Mouse (Mus musculus) splenic B cell, adult 2 months (primary cell): ENCODE measurements around the gene Filip1l.

Experiments
- DNase-seq: peaks from one replicate; pipeline ENCODE4 v3.0.0-alpha.2; 2011; ENCODE audit warnings: low read depth, low spot score
- H3K27me3 ChIP-seq: 2 replicates; pipeline ENCODE4 v1.6.1; 2012; ENCODE audit warnings: mild to moderate bottlenecking, low read length, moderate library complexity, mixed read lengths; ENCODE audit not compliant: control insufficient read depth, poor library complexity, insufficient read depth, severe bottlenecking
- H3K36me3 ChIP-seq: 2 replicates; pipeline ENCODE4 v1.6.1; 2012; ENCODE audit warnings: mild to moderate bottlenecking, low read length, moderate library complexity, mixed read lengths; ENCODE audit not compliant: control insufficient read depth, poor library complexity, insufficient read depth, severe bottlenecking

Gene Filip1l

DNA sequence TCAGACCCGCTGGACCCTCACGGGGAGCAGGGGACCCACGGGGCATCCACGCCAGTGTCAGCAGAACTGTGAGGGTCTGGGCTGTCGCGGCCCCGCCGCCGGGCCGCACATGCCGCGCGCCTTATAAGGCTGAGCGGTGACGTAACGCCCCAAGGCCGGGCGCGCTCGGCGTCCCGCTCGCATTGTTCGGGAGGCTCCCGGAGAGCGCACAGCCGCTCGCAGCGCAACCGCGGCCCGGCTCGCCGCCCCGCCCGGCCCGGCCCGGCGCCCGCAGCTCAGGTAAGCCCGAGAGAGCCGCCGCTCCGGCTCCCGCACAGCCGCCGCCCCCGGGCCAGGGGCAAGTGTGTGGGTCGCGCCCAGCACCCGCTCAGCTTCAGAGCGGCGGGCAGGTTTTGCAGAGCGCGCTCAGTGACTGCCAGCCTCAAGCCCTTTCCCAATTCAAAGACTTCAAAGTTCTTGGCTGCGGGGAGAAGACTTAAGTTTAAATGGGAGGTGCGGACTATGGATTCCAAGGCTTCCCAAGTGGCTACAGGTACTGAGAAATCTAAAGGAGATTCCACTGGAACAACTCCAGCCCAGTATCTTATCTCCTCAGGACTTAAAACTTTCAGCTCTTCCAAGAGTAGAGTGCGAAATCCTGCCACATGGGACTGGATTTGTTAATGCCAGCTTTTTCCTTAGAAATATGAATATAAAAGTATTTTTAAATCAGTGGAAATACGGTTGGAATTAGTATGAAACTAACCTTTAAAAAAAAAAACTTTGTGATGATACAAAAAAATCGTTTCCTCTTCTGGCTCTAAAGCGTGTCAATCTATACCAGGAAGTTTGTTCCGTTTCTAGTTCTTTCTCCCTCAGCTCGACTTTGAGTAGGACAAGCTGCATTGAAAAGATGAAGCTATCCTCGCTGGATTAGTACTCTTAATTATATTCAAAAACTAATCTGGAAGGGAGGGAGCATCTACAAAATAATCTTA, 196.5 kb downstream of the Filip1l start:
- H3K36me3 ChIP-seq = peaks cover 10% of the 10 kb centered on the region; the same call in 1 of the 2 replicates
- peak; percentile 73 for DNase-seq
- no peaks in the 10 kb centered on the region for H3K27me3 ChIP-seq

DNA sequence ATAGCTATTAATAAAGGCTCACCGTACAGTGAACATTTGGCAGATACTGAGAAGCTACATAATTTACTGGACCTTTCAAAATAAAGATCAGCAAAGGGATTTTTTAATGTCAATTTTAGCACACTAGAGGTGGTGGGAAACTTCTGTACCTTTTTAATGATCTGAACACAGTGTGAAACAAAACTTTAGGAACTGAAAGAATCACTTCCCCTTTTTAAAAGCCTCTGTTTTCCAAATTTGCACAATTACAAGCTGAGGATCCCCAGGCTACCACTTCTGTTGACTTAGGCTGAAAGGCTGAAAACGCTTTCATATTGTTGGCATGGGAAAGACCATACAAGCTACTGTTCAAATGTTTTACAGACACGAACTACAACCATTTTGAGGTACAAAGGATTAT, 197.2 kb downstream of the Filip1l start:
- peaks cover 11% of the 10 kb centered on the region for H3K36me3 ChIP-seq
- DNase-seq = peak; percentile 82
- no peaks in the 10 kb centered on the region for H3K27me3 ChIP-seq

DNA sequence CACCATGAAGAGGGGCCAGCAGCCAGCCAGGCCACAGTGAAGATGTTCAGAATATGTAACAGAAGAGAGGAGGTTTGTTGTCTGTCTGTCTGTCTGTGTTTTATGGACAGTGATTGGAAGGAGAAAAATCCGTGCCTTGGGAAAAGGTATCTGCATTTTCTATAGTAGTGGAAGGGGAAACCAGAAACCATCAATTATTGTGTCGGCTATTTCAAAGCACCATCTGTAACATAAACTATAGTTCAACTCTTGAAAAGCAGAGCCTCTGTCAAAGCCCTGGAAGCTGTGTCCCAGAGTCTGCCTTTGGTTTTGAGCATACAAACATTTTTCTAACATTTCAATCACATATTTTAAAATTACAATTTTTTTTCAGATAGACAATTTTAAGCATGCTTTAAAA, 197.9 kb downstream of the Filip1l start:
- no peaks in the 10 kb centered on the region for H3K27me3 ChIP-seq
- DNase-seq = no peak
- peaks cover 11% of the 10 kb centered on the region for H3K36me3 ChIP-seq

DNA sequence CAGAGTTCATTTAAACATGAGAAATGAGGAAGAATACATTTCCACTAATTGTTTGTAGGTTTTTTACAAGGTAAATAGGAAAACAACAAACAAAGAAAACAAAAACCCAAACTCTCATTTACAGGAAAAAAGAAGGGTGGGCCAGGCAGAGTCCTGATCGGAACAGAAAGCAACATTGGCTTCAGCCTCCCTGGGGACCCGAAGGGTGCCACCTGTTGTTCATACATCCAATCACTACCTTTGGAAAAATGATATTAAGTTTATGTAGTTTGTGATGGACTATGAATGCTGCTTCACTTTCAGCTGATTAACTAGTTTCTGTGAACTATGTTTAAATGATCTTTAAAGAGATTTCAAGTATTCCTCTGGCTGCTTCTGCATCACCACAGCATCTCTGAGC, 198.7 kb downstream of the Filip1l start:
- no peaks in the 10 kb centered on the region for H3K27me3 ChIP-seq
- DNase-seq = peak; percentile 32
- peaks cover 11% of the 10 kb centered on the region for H3K36me3 ChIP-seq

DNA sequence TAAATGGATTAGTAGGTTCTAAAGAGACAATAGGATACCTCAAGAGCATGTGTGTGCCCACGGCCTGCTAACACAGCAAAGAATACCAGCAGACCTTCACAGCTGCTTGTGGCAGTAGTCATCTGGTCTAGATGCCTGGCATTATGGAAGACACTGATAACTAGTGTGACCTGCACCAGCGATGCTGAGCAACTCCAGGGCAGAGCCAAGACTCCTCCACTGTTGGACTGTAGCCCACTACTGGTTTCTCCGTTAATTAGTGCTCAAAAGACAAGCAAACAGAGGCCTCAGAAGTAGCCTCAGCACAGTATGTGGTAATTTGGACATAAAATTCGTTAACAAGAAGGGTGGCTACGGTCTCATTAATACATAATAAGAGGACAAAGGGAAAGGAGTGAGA, 199.8 kb downstream of the Filip1l start:
- Histone ChIP-seq H3K27me3 (no peaks in the 10 kb centered on the region), H3K36me3 (peaks cover 11% of the 10 kb centered on the region)
- no peak for DNase-seq

DNA sequence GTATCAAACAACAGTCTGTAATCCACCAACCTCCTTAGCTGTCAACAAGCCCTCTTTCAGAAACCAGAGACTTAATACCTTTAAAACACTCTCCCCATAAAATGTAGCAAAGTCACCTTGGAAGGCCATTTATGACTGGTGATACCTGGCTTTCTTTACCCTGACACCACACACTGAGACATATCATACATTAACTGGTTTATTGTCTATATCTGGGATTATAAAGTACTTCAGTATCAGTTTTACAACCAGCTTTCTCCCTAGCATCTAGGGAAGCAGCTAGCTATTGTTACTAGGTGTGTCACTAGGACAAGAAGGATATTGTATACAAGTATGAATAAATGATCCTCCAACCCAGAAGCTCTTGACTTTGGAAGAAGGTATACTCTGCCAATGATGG, 200.3 kb downstream of the Filip1l start:
- peaks cover 12% of the 10 kb centered on the region for H3K36me3 ChIP-seq
- no peak for DNase-seq
- no peaks in the 10 kb centered on the region for H3K27me3 ChIP-seq

DNA sequence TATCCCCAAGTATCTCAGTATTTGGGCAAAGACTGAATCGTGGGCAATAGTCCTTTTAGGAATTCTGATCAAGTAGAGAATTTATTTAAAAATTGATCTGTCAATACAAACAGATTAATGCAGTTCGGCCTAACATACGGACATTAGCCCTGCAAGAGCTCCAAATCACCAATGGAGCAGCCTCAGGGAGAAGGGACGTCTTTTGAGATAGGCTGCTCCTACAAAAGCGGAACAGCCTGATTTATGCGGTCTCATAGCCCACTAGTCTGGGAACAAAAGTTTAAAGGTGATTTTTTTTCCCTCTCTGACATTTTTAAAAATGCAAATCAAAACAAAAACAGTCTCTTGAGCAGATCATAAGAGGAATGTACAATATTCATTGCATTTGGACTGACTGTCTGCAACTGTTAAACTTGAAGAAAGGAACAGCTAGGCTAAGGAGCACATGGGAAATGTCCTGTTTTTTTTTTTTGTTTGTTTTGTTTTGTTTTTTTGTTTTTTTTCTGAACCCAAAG, 202.1 kb downstream of the Filip1l start:
- H3K36me3 ChIP-seq = peaks cover 13% of the 10 kb centered on the region
- no peak for DNase-seq

DNA sequence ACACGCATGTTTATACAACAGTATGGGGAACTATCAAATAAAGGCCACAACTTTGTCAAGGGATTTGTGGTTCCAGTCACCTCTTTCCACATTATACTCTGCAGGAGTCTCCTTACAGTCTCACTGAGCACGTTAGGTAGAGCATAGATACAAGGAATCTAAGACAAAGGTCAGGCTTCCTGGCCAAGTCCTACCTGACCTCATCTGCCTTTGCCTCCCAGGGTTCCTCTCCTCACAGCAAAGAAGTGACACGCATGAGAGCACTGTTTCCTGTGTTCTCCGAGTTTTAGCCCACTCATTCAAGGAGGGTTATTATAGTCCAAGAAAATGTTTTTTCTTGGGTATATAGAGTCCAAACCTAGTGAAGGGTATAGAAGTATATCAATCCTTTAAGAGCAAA, 202.8 kb downstream of the Filip1l start:
- Histone ChIP-seq H3K36me3 (peaks cover 13% of the 10 kb centered on the region), H3K27me3 (no peaks in the 10 kb centered on the region)
- DNase-seq = no peak

More for the DNA sequence above, 202.1 kb downstream of the Filip1l start:
- no peaks in the 10 kb centered on the region for H3K27me3 ChIP-seq

DNA sequence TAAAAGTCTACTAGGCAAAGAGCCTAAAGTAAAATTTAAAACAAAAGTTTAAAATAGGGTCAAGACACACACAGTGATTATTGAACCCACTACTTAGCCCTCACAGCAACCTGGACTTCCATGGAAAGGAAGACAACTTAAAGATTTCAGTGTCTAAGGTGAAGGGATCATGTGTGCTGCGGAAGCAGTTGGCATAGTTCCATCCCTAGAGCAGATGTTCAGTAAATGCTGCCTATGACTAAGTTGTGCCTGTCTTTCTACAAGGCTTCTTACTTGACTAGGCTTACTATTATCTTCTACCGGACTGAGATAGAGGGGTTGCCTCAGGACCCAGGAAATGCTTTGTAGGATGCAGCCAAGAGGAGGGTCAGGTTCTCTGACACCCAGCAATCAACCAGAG, 203.4 kb downstream of the Filip1l start:
- no peak for DNase-seq

DNA sequence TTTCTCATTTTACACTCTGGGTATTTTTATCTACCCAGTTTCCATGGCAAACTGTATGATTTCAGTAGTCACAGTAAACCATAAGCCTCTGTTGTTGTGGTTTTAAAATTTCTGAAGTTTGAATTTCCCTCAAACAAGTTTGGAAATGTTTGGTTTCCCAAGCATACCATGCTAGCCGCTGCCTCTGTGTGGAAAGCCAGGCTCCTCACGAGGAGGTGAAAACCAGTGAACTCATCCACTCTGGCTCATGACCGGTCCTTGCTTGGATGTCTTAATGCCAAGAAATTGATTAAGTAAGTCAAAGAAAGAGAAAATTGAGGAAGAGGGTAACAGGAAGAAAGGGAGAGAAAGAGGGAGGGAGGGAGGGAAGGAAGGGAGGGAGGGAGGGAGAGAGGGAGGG, 205.4 kb downstream of the Filip1l start:
- DNase-seq = no peak
- Histone ChIP-seq H3K36me3 (peaks cover 5% of the 10 kb centered on the region), H3K27me3 (no peaks in the 10 kb centered on the region)

More for the DNA sequence above, 203.4 kb downstream of the Filip1l start:
- Histone ChIP-seq H3K36me3 (peaks cover 13% of the 10 kb centered on the region), H3K27me3 (no peaks in the 10 kb centered on the region)

DNA sequence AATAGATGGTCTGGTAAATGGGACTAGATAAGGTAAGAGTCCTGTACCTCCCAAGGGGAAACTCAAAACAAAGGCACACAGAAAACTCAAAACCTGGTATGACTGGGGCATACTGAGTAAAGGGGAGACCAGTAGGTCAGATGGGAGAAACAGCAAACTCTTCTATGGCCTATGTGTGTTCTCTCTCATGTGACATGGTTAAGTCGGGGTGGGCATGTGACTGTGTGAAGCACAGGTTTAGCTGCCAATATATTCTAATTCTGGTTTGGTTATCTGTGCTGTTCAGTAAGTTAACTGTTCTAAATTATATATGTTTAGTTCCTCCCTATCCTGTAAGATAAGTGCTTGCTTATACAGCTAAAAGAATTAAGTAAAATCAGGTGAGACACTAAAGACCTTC, 207.3 kb downstream of the Filip1l start:
- DNase-seq = no peak
- no peaks in the 10 kb centered on the region for H3K27me3 ChIP-seq
- H3K36me3 ChIP-seq = peaks cover 3% of the 10 kb centered on the region; the same call in 1 of the 2 replicates

DNA sequence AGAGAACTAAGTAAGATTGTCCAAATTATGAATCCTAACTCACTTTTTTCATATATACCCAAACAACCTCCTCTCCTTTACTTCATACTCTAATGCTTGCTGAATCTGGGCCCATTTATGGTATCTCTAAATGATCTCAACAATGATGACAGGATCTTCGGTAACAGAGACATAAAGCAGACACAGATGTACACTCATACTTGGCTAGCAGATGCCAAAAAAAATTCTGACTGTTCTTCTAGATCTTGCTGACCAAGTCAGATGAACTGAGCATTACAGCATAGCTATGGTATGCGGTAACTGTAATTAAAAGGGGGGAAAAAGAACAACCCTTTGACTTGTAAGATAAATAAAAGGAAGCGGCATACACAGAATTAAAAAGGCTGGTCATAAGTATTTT, 210.6 kb downstream of the Filip1l start:
- Histone ChIP-seq H3K36me3 (peaks cover 3% of the 10 kb centered on the region; the same call in 1 of the 2 replicates), H3K27me3 (no peaks in the 10 kb centered on the region)
- DNase-seq = no peak

DNA sequence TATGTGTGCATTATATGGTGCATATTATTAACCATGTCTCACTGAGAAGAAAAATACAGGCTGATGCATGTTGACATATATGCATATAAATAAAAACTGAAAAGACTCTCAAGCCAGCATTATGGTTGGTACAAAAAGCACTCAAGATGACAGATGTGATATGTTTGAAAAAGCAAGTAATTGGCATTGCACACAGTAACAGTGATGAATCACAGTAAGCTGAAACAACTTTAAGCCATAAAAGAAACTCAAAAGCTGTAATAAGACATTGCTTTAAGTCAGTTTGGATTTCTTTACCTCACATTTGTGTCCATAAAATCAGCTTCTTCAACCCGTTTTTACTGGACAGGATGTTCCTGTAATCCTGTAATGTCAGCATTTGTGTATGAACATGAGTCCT, 211.9 kb downstream of the Filip1l start:
- H3K27me3 ChIP-seq = no peaks in the 10 kb centered on the region
- DNase-seq = no peak
- H3K36me3 ChIP-seq = peaks cover 3% of the 10 kb centered on the region; the same call in 1 of the 2 replicates

DNA sequence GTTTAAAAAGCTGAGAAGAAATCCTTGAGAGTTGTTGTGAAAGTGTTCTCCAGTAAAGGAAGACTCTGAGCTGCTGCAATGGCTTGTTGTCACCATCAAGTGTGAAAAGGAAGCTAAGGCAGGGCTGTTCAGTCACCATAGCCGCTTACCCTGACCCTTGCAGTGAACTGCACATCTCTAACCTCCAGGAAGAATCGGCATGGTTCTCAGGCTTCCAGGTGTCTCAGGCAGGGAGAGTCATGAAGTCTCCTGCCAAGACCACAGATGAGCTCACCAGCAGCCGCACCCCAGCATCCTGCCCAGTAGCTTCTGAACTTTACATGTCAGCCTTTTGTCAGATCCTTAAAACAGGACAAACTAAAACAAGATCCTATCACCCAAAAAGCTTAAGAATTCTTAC, 213.3 kb downstream of the Filip1l start:
- Histone ChIP-seq H3K27me3 (no peaks in the 10 kb centered on the region), H3K36me3 (peaks cover 13% of the 10 kb centered on the region)
- no peak for DNase-seq

DNA sequence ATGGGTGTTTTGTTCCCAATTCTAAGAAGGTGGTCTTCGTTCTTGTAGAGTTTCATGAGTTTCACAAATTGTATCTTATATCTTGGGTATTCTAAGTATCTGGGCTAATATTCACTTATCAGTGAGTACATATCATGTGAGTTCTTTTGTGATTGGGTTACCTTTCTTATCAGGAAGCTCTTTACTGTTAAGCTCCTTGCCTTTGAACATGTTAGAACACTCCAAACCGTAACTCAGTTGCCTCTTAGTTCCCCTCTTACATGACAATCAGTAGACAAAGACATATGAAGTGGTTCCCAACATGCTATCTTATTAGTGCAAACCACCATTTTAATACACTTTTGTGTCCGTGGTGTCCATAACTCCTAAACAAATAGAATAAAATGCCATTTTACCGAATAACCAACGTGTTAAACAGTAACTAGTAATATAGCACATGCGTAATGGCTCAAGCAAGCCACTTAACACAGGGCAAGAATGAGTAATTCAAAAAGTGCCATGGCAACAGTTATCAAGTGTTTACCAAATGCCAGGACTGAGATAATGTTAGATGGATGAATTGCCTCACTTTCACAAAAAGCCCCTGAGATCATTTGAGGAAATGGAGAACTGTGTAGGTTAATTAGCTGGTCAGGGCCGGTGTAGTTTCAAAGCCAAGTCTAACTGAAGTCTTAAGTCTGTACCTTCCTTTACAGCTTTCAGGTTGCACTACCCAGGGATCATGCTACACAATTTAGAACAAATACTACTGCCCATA, 215.9 kb downstream of the Filip1l start:
- peaks cover 25% of the 10 kb centered on the region for H3K36me3 ChIP-seq
- peak; percentile 48 for DNase-seq
- H3K27me3 ChIP-seq = no peaks in the 10 kb centered on the region
